Mouse (Mus musculus): Measurements from ENCODE around the gene Akt2. TPM values are rescaled to one million over a fixed set of nuclear protein-coding genes. Genes with fewer than 3 reads are reported as not detected.

Akt2 gene
- polyA plus RNA-seq, 1 experiment from 2014 or later = 74.8 TPM

GRCm38 (mm10) chr7:27685220-27685619 lies 93.9 kb downstream of the Akt2 start:
- no peak overlapping the region for H3K27ac ChIP-seq
- no peaks in the 10 kb centered on the region for H3K27me3 ChIP-seq (replicated peaks)
- H3K4me3 ChIP-seq = 0 out of 2 replicates have a peak overlapping the region, but pooled peaks have one; percentile 7
- no peak for ATAC-seq (ENCODE audit: low FRiP score, low read depth)
- 43% methylated on average over 5 of the region's 5 CpGs for WGBS
- no peaks in the 10 kb centered on the region for H3K36me3 ChIP-seq
- no peaks in the 10 kb centered on the region for H3K9me3 ChIP-seq
- H3K9ac ChIP-seq = no peak overlapping the region
- peaks cover 14% of the 10 kb centered on the region for H3K4me1 ChIP-seq
- H3K4me2 ChIP-seq (replicated peaks) = peak overlapping the region; percentile 50

- H3K4me3 ChIP-seq = 0 out of 2 replicates have a peak overlapping the region, but pooled peaks have one; percentile 7
- H3K27ac ChIP-seq = no peak overlapping the region
- WGBS = 2% methylated on average over 6 of the region's 6 CpGs
- H3K27me3 ChIP-seq (replicated peaks) = no peaks in the 10 kb centered on the region
- no peaks in the 10 kb centered on the region for H3K36me3 ChIP-seq
- H3K4me2 ChIP-seq (replicated peaks) = peak overlapping the region; percentile 50
- H3K4me1 ChIP-seq = peaks cover 14% of the 10 kb centered on the region
- H3K9ac ChIP-seq = no peak overlapping the region
- H3K9me3 ChIP-seq = no peaks in the 10 kb centered on the region
- no peak for ATAC-seq (ENCODE audit: low FRiP score, low read depth)
These were observed 94.3 kb downstream of the Akt2 start for GRCm38 (mm10) chr7:27685681-27686080.

GRCm38 (mm10) chr7:27687043-27687442 lies 95.7 kb downstream of the Akt2 start:
- Histone ChIP-seq H3K9ac (no peak overlapping the region), H3K36me3 (no peaks in the 10 kb centered on the region), H3K4me2 (replicated peaks) (no peak overlapping the region), H3K27me3 (replicated peaks) (no peaks in the 10 kb centered on the region), H3K27ac (no peak overlapping the region), H3K4me1 (peaks cover 14% of the 10 kb centered on the region), H3K9me3 (no peaks in the 10 kb centered on the region), H3K4me3 (no peak overlapping the region)
- ATAC-seq (ENCODE audit: low FRiP score, low read depth) = no peak
- 78% methylated on average over 1 of the region's 1 CpGs for WGBS

- Histone ChIP-seq H3K36me3 (no peaks in the 10 kb centered on the region), H3K4me3 (no peak overlapping the region), H3K4me2 (replicated peaks) (peak overlapping the region; percentile 66), H3K9me3 (no peaks in the 10 kb centered on the region), H3K27me3 (replicated peaks) (no peaks in the 10 kb centered on the region), H3K27ac (no peak overlapping the region), H3K9ac (no peak overlapping the region), H3K4me1 (peaks cover 14% of the 10 kb centered on the region)
- no peak for ATAC-seq (ENCODE audit: low FRiP score, low read depth)
- 74% methylated on average over 3 of the region's 3 CpGs for WGBS
These were observed 96.5 kb downstream of the Akt2 start for GRCm38 (mm10) chr7:27687836-27688235.

GRCm38 (mm10) chr7:27688246-27688788 lies 97.0 kb downstream of the Akt2 start:
- Histone ChIP-seq H3K4me3 (peak overlapping the region; percentile 47), H3K4me1 (peaks cover 14% of the 10 kb centered on the region), H3K4me2 (replicated peaks) (peak overlapping the region; percentile 66), H3K9me3 (no peaks in the 10 kb centered on the region), H3K27me3 (replicated peaks) (no peaks in the 10 kb centered on the region), H3K9ac (peak overlapping the region; percentile 65), H3K27ac (no peak overlapping the region), H3K36me3 (no peaks in the 10 kb centered on the region)
- no peak for ATAC-seq (ENCODE audit: low FRiP score, low read depth)
- WGBS = 41% methylated on average over 14 of the region's 14 CpGs

GRCm38 (mm10) chr7:27688815-27689612 lies 97.7 kb downstream of the Akt2 start, which contains the start of gene Zfp607b:
Gene Zfp607b, plus strand, starts transcription at chr7:27689340.
- Histone ChIP-seq H3K36me3 (no peaks in the 10 kb centered on the region), H3K4me2 (replicated peaks) (peak within 1 kb of the TSS; percentile 66), H3K9ac (peak within 1 kb of the TSS; percentile 65), H3K27me3 (replicated peaks) (no peaks in the 10 kb centered on the region), H3K4me3 (peak within 1 kb of the TSS; percentile 47), H3K27ac (no peak within 1 kb of the TSS), H3K9me3 (no peaks in the 10 kb centered on the region), H3K4me1 (peaks cover 14% of the 10 kb centered on the region)
- ATAC-seq (ENCODE audit: low FRiP score, low read depth) = peak; percentile 98
- under 1% methylated on average over 19 of the region's 19 CpGs for WGBS

Other genes with a start within 250 kb of the Akt2 start
- gene Shkbp1, start 235.5 kb upstream of the Akt2 start, polyA plus RNA-seq (2016; fragmentation: Nextera tagmentation; extraction: Ambion mirVana) = 68.6 and 68.9 TPM in 2 replicates
- 0.40 TPM in 1 of 2 replicates, not detected in the other for gene Gm20479, start 234.1 kb upstream of the Akt2 start, polyA plus RNA-seq (2016; fragmentation: Nextera tagmentation; extraction: Ambion mirVana)
- gene Sptbn4, start 143.9 kb upstream of the Akt2 start, polyA plus RNA-seq (2016; fragmentation: Nextera tagmentation; extraction: Ambion mirVana) = 1.2 and 1.3 TPM in 2 replicates
- 21.6 and 23.0 TPM in 2 replicates for gene Blvrb, start 143.6 kb upstream of the Akt2 start, polyA plus RNA-seq (2016; fragmentation: Nextera tagmentation; extraction: Ambion mirVana)
- gene Sertad3, start 117.8 kb upstream of the Akt2 start, polyA plus RNA-seq (2016; fragmentation: Nextera tagmentation; extraction: Ambion mirVana) = 20.5 and 22.2 TPM in 2 replicates
- 14.6 and 14.8 TPM in 2 replicates for gene Sertad1, start 104.6 kb upstream of the Akt2 start, polyA plus RNA-seq (2016; fragmentation: Nextera tagmentation; extraction: Ambion mirVana)
- gene Prx, start 92.2 kb upstream of the Akt2 start, polyA plus RNA-seq (2016; fragmentation: Nextera tagmentation; extraction: Ambion mirVana) = 2.2 and 2.8 TPM in 2 replicates
- 0.44 and 0.54 TPM in 2 replicates for gene Hipk4, start 68.3 kb upstream of the Akt2 start, polyA plus RNA-seq (2016; fragmentation: Nextera tagmentation; extraction: Ambion mirVana)
- gene Pld3, start 38.3 kb upstream of the Akt2 start, polyA plus RNA-seq (2016; fragmentation: Nextera tagmentation; extraction: Ambion mirVana) = 90.8 and 91.3 TPM in 2 replicates
- gene 2310022A10Rik, start 38.3 kb upstream of the Akt2 start, polyA plus RNA-seq (2016; fragmentation: Nextera tagmentation; extraction: Ambion mirVana) = 31.8 and 36.0 TPM in 2 replicates
- 25.1 and 26.2 TPM in 2 replicates for gene Ttc9b, start 62.4 kb downstream of the Akt2 start, polyA plus RNA-seq (2016; fragmentation: Nextera tagmentation; extraction: Ambion mirVana)
- 21.1 and 22.2 TPM in 2 replicates for gene Map3k10, start 83.0 kb downstream of the Akt2 start, polyA plus RNA-seq (2016; fragmentation: Nextera tagmentation; extraction: Ambion mirVana)
- gene Zfp607b, start 97.8 kb downstream of the Akt2 start, polyA plus RNA-seq (2016; fragmentation: Nextera tagmentation; extraction: Ambion mirVana) = 7.0 and 7.8 TPM in 2 replicates
- gene Zfp60, start 139.8 kb downstream of the Akt2 start, polyA plus RNA-seq (2016; fragmentation: Nextera tagmentation; extraction: Ambion mirVana) = 97.2 and 102 TPM in 2 replicates
- gene Zfp626, start 215.6 kb downstream of the Akt2 start, polyA plus RNA-seq (2016; fragmentation: Nextera tagmentation; extraction: Ambion mirVana) = 2.5 and 3.0 TPM in 2 replicates
- 9.3 and 10.5 TPM in 2 replicates for gene Zfp59, start 247.1 kb downstream of the Akt2 start, polyA plus RNA-seq (2016; fragmentation: Nextera tagmentation; extraction: Ambion mirVana)

All from neural tube, embryonic 12.5 days (tissue).